Mouse (Mus musculus) embryonic facial prominence, embryonic 14.5 days (tissue): Measurements from ENCODE around the gene Cux1. TPM values are rescaled to one million over a fixed set of nuclear protein-coding genes. Genes with fewer than 3 reads are reported as not detected.

Experiments
- ATAC-seq: fragments of 200-750 bp; cut with Nextera tagmentation; 2 replicates; pipeline ENCODE4 v1.8.0; 2017; ENCODE audit warnings: low read depth, moderate number of reproducible peaks, moderate TSS enrichment
- DNase-seq: peaks from one replicate; pipeline ENCODE4 v3.0.0-alpha.2; 2015; ENCODE audit warnings: low spot score
- H3K27ac ChIP-seq: fragments of 300-500 bp; sonication (generic); replicated peaks from 2 replicates; pipeline ENCODE4 v1.5.1; 2014; ENCODE audit warnings: low read depth, mild to moderate bottlenecking, low read length, moderate library complexity
- H3K27me3 ChIP-seq: fragments of 300-500 bp; sonication (generic); replicated peaks from 2 replicates; pipeline ENCODE4 v1.6.1; 2014; ENCODE audit warnings: low read length; ENCODE audit not compliant: control insufficient read depth, insufficient read depth
- H3K36me3 ChIP-seq: fragments of 300-500 bp; sonication (generic); 2 replicates; pipeline ENCODE4 v1.6.1; 2014; ENCODE audit warnings: low read length, mixed read lengths; ENCODE audit not compliant: control insufficient read depth, insufficient read depth
- H3K4me1 ChIP-seq: fragments of 300-500 bp; sonication (generic); 2 replicates; pipeline ENCODE4 v1.6.1; 2014; ENCODE audit warnings: antibody characterized with exemption, low read length; ENCODE audit not compliant: control insufficient read depth, insufficient read depth
- H3K4me2 ChIP-seq: fragments of 300-500 bp; sonication (generic); 2 replicates; pipeline ENCODE4 v1.6.1; 2014; ENCODE audit warnings: low read depth, mild to moderate bottlenecking, low read length, moderate library complexity, mixed read lengths
- H3K4me3 ChIP-seq: fragments of 300-500 bp; sonication (generic); 2 replicates; pipeline ENCODE4 v1.5.1; 2014; ENCODE audit warnings: low read depth, mild to moderate bottlenecking, low read length
- H3K9ac ChIP-seq: fragments of 300-500 bp; sonication (generic); 2 replicates; pipeline ENCODE4 v1.6.1; 2014; ENCODE audit warnings: low read depth, mild to moderate bottlenecking, low read length, moderate library complexity, mixed read lengths
- H3K9me3 ChIP-seq: fragments of 300-500 bp; sonication (generic); 2 replicates; pipeline ENCODE4 v1.6.1; 2016; ENCODE audit warnings: low read length; ENCODE audit not compliant: control insufficient read depth
- WGBS: fragments of 180-500 bp; shearing (Covaris S2); extraction: QIAGEN DNeasy Blood & Tissue Kit; methylation state at CpG from one replicate; pipeline ENCODE4 v1.1.7; 2014; 5-methylcytosine and 5-hydroxymethylcytosine counted together
- polyA plus RNA-seq: library from polyadenylated mRNA; unstranded; fragments of >200 nt; fragmentation: Nextera tagmentation; extraction: Ambion mirVana; gene quantifications from 2 replicates; pipeline ENCODE4 v1.2.1, GENCODE M21; 2014

The Cux1 gene
- polyA plus RNA-seq, 1 experiment from 2014 or later: 60.6 TPM

DNA sequence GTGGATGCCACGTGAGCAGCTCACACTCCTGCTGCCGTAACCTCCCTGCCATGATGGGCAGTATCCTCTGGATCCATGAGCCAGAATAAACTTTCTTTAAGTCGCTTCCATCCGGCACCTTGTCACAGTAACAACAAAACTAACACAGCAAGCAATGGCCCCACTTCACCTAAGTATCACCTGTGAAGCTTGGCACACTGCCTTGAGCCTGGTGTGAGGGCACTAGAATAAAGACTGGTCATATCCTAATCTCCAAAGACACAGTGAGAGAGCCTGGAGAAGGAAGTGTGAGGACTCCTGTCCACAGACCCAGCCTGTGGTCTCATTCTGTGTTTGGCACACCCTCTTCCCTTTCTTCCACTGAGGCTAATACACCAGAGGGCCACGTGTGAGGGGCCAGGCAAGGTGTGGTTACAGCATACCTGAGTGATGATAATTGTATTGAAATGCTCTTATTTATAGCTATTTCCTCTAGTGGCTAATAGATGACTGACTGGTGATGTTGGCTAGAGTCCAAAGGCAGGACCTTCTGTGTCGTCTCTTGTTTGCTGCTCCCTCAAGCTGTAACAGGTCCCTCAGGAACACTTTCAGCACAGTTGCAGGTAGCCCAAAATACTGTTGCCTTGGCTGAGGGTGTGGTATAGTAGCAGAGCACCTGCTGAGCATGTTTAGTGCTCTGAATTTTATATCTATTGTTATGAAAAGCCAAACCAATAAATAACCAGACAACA lies 278.8 kb downstream of the Cux1 start:
- peaks cover 32% of the 10 kb centered on the region; the same call in 1 of the 2 replicates for H3K36me3 ChIP-seq
- 0 out of 2 replicates have a peak, but pooled peaks have one; percentile 15 for ATAC-seq
- no peaks in the 10 kb centered on the region for H3K9me3 ChIP-seq
- H3K27me3 ChIP-seq: no peaks in the 10 kb centered on the region
- no peak overlapping the region for H3K4me3 ChIP-seq
- no peak overlapping the region for H3K27ac ChIP-seq
- H3K4me1 ChIP-seq: no peaks in the 10 kb centered on the region
- no peak for DNase-seq
- H3K9ac ChIP-seq: no peak overlapping the region
- no peak overlapping the region for H3K4me2 ChIP-seq
- WGBS: 70% methylated on average over 6 of the region's 6 CpGs

DNA sequence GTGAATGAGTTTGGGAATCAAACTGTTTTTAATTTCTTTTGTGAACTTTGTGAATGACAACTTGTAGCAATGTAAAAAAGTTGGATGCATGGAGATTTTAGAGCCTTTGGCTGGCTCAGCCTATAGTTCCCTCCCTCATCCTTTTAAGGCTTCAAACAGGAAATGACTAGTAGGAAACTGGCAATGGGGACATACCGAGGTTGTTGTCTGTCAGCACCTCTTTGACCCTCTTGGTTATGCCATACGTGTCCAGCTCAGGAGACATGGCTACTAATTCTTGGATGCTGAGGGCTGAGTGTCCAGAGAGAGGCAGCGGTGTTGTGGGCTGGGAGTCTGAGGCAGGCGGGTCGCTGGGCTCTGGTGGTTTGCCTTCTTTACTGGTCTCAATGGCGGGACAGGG lies 280.7 kb downstream of the Cux1 start:
- WGBS: 77% methylated on average over 6 of the region's 6 CpGs
- Histone ChIP-seq H3K27ac (no peak overlapping the region), H3K27me3 (no peaks in the 10 kb centered on the region), H3K9me3 (no peaks in the 10 kb centered on the region), H3K4me2 (no peak overlapping the region), H3K4me3 (no peak overlapping the region), H3K4me1 (no peaks in the 10 kb centered on the region), H3K9ac (no peak overlapping the region), H3K36me3 (peaks cover 45% of the 10 kb centered on the region; the same call in 1 of the 2 replicates)
- ATAC-seq: no peak
- no peak for DNase-seq

DNA sequence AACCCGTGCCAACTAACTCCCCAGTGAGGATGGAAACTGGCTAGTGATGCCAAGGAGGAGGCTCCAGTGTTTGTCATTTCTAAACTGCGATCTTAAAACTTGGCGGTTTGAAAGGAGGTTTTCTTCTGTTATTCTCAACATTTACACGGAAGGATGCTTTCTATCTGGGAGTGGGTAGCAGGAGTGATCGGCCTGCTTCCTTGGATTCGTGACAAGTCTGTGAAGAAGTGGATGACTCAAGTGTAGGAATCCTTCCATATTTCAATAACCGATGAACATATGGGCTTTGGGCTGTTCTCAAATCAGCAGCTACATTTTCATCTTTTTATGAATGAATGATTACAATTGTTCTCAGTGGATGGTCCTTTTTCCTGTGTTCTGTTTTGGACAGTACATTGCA lies 282.2 kb downstream of the Cux1 start:
- 80% methylated on average over 7 of the region's 7 CpGs for WGBS
- ATAC-seq: no peak
- Histone ChIP-seq H3K36me3 (peaks cover 51% of the 10 kb centered on the region; the same call in 1 of the 2 replicates), H3K9ac (no peak overlapping the region), H3K4me3 (no peak overlapping the region), H3K27me3 (no peaks in the 10 kb centered on the region), H3K9me3 (no peaks in the 10 kb centered on the region), H3K4me1 (no peaks in the 10 kb centered on the region), H3K4me2 (no peak overlapping the region), H3K27ac (no peak overlapping the region)
- DNase-seq: no peak

DNA sequence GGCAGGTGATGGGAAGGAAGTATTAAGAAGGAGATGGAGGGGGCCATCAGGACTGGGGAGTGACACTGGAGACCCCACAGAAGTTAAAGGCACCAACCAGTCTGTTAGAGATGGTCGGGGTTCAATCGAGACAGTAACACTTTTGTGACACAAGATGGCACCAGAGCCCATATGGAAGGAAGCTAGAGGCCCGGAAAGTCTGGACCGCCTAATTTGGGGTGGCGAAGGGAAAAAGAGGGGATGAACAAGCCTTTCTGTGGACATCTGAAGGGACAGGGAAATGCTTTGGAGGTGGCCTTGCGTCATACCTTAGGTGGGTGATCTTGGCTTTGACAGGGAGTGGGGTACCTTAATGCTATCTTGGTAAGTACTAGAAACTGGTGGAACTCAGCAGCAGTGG lies 285.9 kb downstream of the Cux1 start:
- ATAC-seq: no peak; the same call in 1 of the 2 replicates
- H3K9me3 ChIP-seq: no peaks in the 10 kb centered on the region

DNA sequence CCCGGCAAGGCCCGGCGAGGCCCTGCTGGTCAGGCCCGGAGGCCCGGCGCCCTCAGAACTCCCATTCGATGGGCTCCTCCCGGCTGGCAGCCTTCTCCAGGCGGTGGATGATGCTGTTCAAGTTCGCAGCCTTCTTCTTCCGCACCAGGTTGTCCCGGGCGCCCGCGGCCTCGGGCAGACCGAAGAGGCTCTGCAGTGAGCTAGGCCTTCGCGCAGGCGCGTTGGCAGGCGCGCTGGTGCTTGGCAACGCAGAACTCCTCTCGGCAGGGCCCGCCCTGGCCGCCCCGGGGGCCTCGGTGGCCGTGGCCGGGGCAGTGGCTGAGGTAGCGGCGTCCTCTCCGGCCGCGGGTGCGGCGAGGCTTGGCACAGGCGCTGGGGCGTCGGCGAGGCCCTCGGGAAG lies 292.6 kb downstream of the Cux1 start:
- Histone ChIP-seq H3K27ac (no peak overlapping the region), H3K4me1 (peaks cover 7% of the 10 kb centered on the region), H3K4me3 (no peak overlapping the region), H3K4me2 (no peak overlapping the region), H3K9ac (no peak overlapping the region), H3K27me3 (no peaks in the 10 kb centered on the region), H3K36me3 (peaks cover 77% of the 10 kb centered on the region), H3K9me3 (no peaks in the 10 kb centered on the region)
- WGBS: 90% methylated on average over 7 of the region's 43 CpGs
- DNase-seq: no peak
- ATAC-seq: no peak

More for the DNA sequence above, 285.9 kb downstream of the Cux1 start:
- Histone ChIP-seq H3K4me2 (no peak overlapping the region), H3K36me3 (peaks cover 73% of the 10 kb centered on the region), H3K4me1 (no peaks in the 10 kb centered on the region), H3K9ac (no peak overlapping the region), H3K27ac (no peak overlapping the region), H3K27me3 (no peaks in the 10 kb centered on the region), H3K4me3 (no peak overlapping the region)
- WGBS: 49% methylated on average over 6 of the region's 6 CpGs
- DNase-seq: no peak

DNA sequence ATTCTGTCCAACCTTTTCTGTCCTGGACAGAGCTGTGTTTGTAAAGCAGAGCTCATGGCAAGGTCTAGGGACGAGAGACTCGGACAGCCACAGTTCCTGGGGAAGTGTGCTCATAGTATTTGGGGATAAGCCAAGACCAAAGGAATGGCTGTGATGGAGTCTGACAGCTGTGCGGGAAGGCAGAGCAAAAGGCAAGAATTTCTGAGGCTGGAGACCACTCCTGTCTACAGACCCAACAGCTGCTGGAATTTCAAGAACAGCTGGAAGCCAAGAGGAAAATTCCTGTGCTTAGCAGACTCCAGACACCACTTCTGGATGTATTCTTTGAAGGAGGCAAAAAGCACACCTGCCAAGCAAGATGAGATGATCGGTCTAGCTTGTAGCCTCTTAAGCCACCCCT lies 297.4 kb downstream of the Cux1 start:
- Histone ChIP-seq H3K4me3 (no peak overlapping the region), H3K9ac (no peak overlapping the region), H3K9me3 (no peaks in the 10 kb centered on the region), H3K4me1 (peaks cover 11% of the 10 kb centered on the region), H3K4me2 (no peak overlapping the region), H3K27me3 (no peaks in the 10 kb centered on the region), H3K27ac (peak overlapping the region; percentile 65; the same call in 1 of the 2 replicates), H3K36me3 (peaks cover 29% of the 10 kb centered on the region)
- WGBS: 46% methylated on average over 4 of the region's 4 CpGs
- DNase-seq (peak; percentile 89), ATAC-seq (peak; percentile 88)

DNA sequence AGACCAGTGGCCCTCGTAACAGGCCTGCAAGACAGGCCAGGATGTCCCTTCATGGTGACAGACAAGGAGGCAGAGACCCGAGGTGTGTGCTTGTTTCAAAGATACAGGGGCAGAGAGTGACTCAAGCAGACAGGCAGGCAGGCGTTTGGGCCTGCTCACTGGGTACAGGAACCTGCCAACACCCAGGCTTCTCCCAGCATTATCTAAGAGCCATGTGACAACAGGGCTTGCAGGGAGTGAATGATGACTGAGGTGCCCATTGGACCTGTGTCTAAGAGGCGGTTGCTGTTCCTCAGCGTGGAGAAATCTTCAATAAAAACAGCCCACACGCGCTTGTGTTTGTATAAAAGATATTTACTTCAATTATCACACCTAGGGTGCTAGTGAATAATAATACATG lies 301.2 kb downstream of the Cux1 start:
- Histone ChIP-seq H3K4me2 (no peak overlapping the region), H3K9ac (no peak overlapping the region), H3K9me3 (no peaks in the 10 kb centered on the region), H3K27me3 (no peaks in the 10 kb centered on the region), H3K36me3 (no peaks in the 10 kb centered on the region), H3K27ac (no peak overlapping the region), H3K4me3 (no peak overlapping the region), H3K4me1 (peaks cover 11% of the 10 kb centered on the region)
- ATAC-seq (no peak), DNase-seq (no peak)
- WGBS: 75% methylated on average over 7 of the region's 7 CpGs

DNA sequence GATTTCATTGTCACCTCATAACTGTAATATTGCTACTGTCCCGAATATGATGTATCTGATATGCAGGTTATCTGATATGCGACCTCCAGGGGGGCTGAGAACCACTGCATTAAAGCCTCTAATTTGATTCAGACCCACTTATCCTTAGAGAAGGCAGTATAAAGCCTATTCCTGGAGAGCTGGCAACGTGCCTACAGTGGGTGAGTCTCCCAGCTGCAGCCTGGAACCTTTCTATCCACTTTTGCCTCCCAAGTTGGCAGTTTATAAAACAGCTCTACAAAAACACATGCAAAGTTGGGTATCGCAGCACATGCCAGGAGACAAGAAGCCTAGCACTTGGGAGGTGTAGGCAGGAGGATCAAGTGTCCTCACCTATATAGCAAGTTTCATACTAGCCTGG lies 303.9 kb downstream of the Cux1 start:
- Histone ChIP-seq H3K36me3 (no peaks in the 10 kb centered on the region), H3K4me1 (no peaks in the 10 kb centered on the region), H3K9ac (no peak overlapping the region), H3K4me3 (no peak overlapping the region), H3K27me3 (no peaks in the 10 kb centered on the region), H3K4me2 (no peak overlapping the region), H3K9me3 (no peaks in the 10 kb centered on the region), H3K27ac (no peak overlapping the region)
- ATAC-seq (no peak), DNase-seq (no peak)
- 68% methylated on average over 4 of the region's 4 CpGs for WGBS

DNA sequence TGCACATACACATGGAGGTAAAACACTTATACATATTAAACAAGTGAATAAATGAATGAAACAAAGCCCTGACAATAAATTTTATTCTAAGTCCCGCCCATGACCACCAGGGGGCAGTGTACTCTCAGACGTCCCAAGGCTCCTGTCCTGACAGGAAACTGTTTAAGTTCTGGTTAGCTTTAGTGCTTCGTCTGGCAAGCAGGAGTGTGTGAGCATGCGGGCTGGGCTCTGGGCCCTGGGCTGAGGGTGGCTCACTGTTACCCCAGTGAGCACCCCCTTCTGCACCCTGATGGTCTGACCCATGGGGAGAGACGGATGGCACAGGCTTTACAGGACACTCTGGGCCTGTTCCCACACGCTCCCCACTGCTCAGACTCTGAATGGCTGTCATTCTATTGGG lies 308.4 kb downstream of the Cux1 start:
- 33% methylated on average over 6 of the region's 6 CpGs for WGBS

More for the DNA sequence above, 308.4 kb downstream of the Cux1 start:
- Histone ChIP-seq H3K4me2 (no peak overlapping the region), H3K36me3 (0 out of 2 replicates have a peak, but pooled peaks cover 12% of the 10 kb centered on the region), H3K4me1 (no peaks in the 10 kb centered on the region), H3K9me3 (no peaks in the 10 kb centered on the region), H3K27ac (no peak overlapping the region), H3K9ac (no peak overlapping the region), H3K4me3 (no peak overlapping the region), H3K27me3 (no peaks in the 10 kb centered on the region)
- DNase-seq (peak; percentile 81), ATAC-seq (peak; percentile 72; the same call in 1 of the 2 replicates)
